Mouse (Mus musculus) forelimb bud, embryonic 11.5 days (tissue): ENCODE results near the gene Emid1.

ENCODE experiments used
- DNase-seq: peaks from one replicate; pipeline ENCODE4 v3.0.0-alpha.2; 2012; ENCODE audit warnings: low read depth, low spot score

Gene Emid1

GRCm38 (mm10) chr11:5160722-5161485 lies 8.8 kb upstream of the Emid1 start:
- peak; percentile 53 for DNase-seq

DNA sequence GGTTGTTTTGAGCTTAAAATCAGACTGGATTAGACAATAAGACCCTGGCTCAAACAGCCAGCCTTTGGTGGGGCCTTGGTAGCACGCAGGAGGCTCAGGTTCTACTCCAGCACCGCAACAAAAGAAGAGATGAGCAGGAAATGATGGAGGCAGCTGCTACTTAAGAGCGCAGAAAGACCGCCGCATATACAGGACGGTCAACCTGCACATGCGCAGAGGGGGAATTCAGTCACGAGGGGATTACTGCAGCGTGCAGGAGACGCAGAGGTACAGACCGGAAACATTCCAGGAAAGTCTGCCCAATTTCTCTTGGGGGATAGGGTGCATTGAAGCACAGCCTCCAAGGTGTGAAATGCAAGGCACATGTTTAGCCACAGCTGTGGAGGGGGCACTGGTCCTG lies 6.0 kb upstream of the Emid1 start:
- no peak for DNase-seq

DNA sequence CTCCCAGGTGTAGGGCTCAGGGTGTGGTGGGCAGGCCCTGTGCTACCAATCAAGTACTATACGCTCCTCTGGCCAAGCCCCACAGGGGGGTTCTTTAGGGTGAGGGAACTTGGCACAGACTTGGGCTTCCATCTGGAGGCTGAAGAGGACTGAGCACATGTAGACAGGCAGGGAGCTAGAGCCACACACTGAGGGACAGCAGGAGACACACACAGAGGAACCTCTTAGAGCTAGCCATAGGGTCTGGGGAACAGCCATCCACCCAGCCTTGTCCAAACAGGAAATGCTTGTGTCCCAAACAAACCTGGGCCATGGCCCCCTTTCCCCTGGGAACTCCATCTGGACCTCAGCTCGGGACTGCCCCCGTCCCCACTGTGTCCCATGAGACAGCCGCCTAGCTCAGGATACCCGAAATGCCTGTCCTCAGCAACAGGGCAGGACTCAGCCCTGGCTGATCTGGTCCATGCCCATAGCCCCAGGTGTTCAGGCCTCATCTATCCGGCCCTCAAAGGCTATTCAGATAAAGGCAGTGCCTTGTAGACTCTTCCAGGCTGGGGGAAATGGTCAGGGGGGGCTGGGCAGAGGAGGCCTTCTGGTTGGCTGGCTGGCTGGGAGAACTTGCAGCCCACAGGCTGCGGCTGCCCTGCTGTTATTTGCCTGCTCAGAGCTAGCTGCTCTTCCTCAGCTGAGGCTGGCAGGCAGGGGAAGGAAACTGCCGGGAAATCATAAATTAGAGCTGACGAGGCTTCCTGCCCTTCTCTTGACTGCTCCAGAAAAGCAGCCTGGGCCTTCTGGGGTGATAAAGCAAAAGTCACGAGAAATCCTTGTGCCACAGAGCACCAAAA lies 3.1 kb upstream of the Emid1 start:
- no peak for DNase-seq

DNA sequence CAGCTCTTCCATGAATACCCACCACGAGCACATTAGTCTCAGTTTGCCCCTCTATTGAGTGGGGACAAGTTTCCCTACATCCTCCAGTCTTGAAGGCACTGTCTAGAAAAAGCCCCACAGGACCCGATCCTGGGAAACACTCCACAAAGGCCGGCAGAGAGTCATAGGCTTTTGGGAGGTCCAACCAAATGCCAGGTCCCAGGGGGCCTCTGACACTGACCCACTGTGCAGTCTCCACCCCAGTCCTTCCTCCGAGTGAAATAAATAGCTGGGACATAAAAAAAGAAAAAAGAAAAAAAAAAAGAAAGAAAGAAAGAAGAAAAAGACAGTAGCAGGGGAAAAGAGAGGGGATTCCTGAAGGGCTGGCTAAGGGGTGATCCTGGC lies 818 bp downstream of the Emid1 start:
- DNase-seq, result no peak

DNA sequence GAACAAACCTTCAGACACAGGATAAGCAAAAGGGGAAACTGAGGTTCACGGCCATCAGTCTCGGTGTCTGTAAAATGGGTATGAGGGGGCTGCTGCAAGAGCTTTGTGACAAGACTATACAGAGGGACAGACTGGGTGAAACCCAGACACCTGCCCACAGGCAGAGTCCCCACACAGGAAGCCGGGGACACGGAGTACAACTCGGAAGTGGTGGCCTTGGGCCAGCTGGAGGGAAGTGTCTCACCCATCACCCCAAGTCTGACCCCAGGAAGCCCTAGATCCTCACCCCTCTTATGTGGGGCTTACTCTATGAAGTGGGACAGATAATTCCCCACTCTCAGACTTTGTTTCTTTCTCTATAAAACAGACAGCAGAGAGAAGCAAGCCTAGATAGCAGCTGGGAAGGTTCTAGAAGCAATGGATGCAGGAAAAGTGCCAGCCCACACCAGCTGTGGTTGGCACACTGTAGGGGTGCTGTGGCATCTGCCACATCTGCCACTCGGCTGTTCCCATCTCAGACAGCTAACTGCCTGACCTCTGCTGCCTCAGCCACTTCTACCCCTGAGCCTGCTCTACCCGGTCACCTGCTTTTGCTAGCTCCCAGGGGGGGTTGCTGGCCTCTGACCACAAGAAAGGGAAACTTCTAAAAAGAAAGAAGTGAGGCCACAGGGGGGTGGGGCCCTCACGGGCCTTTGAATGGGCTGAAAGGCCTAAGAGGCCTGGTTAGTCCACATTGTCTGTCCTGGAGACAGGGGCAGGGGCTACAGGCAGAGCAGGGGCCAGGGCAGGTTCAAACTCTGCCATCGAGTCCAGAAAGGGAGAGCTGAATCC lies 1.4 kb downstream of the Emid1 start:
- DNase-seq, result no peak

DNA sequence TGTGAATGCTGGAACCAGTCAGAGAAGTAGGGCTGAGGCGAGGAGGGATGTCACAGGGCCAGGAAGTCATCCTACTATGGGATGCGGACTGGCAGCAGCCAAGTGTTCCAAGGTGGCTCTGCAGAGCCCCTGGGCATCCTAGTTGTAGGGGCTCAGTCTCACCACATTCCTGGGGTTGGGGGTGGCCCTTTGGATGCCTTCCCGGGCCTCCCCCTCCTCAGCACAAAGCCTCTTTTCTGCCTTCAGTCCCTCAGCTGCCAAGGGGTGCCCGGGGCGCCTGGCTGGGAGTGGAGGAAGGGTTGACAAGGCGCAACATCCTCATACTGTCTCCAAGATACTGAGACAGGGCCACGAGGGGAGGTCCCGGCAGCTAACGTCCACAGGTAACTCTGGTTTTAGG lies 2.1 kb downstream of the Emid1 start:
- DNase-seq, result no peak

GRCm38 (mm10) chr11:5149249-5149648 lies 2.8 kb downstream of the Emid1 start:
- DNase-seq, result no peak

GRCm38 (mm10) chr11:5145600-5145999 lies 6.5 kb downstream of the Emid1 start:
- DNase-seq, result no peak

GRCm38 (mm10) chr11:5141965-5142364 lies 10.1 kb downstream of the Emid1 start:
- no peak for DNase-seq

DNA sequence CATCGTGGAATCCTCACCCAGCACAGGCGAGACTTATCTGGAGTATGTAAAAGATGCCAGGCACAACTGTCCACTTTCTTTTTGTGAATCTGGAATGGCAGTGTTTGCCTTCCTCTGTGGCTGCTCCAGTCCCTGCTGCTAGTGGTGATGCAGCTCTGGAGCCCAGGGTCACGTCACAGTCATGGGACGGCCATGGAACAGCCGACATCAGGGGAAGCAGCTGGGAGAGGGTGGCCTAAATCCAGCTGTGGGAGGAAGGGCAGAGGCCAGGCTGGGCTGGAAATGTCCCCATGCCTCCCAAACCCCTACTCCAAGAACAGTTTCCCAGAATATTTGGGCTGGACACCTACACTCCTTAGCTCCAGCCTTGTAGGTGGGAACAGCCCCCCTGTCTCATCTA lies 10.8 kb downstream of the Emid1 start:
- no peak for DNase-seq

GRCm38 (mm10) chr11:5140619-5141018 lies 11.4 kb downstream of the Emid1 start:
- DNase-seq, result no peak

GRCm38 (mm10) chr11:5139372-5139771 lies 12.7 kb downstream of the Emid1 start:
- no peak for DNase-seq

GRCm38 (mm10) chr11:5138642-5139041 lies 13.4 kb downstream of the Emid1 start:
- DNase-seq, result no peak

DNA sequence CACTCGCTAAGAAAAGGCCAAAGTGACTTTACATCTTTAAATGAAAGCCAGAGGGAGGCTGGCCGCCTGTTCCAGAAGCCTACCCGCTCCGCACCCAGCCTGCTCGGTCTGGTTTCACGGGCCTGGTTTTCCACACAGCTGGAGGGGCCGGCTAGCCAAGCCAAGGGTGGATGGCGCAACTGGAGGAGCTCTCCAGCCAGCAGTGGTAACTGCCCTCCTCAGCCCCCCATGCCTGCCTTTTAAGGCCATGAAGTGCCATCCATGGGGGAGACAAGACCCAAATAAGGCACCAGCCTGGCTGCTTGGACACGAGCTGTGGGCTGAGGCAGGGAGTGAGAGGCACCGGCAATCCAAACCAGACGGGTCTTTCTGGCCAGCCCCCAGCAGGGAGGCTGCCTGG lies 16.1 kb downstream of the Emid1 start:
- DNase-seq, result no peak

DNA sequence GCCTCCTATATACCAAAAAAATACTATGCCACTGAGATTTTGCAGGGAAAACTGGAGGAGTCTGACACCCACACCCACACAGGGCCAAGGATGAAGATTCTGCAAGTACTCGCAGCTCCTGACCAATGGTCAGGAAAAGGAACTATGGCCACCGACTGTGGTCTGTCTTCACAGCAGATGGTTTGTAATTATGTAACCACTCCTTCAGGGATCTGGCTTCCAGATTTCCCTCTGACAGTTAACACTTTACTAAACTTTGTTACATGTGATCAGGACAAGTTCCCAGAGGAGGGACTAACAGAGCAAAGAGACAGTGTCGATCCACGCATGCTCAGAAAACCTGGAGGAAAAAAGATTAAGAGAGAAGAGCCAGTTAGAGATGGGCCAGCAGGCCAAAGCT lies 19.3 kb downstream of the Emid1 start:
- no peak for DNase-seq

- no peak for DNase-seq
Observed at GRCm38 (mm10) chr11:5130111-5130665, 21.9 kb downstream of the Emid1 start.

- no peak for DNase-seq
Observed at GRCm38 (mm10) chr11:5129035-5129480, 23.0 kb downstream of the Emid1 start.

DNA sequence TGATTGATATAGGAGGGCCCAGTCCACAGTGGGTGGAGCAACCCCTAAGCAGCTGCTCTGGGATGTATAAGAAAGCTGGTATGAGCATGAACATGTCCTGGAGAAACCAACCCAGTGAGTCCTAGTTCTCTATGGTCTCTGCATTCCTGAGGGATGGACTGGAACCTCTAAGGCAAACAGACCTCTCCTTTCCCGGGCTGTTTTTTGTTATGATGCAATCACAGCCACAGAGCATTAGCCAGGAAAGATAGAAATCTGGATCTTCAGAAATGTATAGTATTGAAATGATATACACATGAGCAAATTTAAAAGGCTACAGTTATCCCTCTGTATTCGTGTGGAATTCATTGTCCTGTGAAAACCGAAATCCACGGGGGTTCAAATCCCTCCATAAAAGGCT lies 26.3 kb downstream of the Emid1 start:
- no peak for DNase-seq

DNA sequence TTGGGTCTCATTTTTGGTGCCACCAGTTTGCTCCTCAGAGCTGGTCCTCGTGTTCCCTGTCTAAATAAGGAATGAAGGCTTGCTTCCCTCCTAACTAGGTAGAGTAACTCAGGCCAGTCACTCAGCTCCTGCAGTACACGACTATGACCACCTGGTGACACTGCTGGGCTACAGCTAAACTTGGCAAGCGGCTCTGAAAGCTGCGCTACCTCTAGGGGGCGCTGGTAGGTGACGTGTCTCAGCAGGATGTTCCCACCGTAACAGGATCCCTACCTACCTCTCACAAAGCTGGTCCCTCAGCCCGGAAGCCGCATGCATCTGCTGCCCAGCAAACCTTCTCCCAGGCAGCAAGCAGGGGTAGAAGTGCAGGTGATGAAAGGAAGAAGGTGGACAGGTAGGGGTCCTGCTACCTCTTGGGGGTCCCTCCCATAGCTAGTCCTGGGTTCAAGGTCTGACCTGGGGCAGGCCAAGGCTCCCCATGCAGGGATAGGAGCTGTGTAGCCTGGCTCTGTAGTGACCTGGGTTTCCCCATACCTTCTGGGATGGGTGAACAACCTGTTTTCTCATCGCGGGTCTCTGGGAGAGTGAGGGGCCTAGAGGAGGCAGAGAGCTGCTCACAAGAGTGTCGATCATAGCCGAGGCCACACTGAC lies 37.0 kb downstream of the Emid1 start:
- peak; percentile 93 for DNase-seq

GRCm38 (mm10) chr11:5113645-5114044 lies 38.4 kb downstream of the Emid1 start:
- no peak for DNase-seq

GRCm38 (mm10) chr11:5109441-5109840 lies 42.6 kb downstream of the Emid1 start:
- no peak for DNase-seq
